Mouse (Mus musculus) natural killer cell, adult 2 months (primary cell): Measurements from ENCODE around the gene Stn1.

Source experiments
- DNase-seq, 2 experiments: peaks; one replicate each; pipeline ENCODE4 v3.0.0; 2022; ENCODE audit warnings: low spot score in 2 of 2

The Stn1 gene

DNA sequence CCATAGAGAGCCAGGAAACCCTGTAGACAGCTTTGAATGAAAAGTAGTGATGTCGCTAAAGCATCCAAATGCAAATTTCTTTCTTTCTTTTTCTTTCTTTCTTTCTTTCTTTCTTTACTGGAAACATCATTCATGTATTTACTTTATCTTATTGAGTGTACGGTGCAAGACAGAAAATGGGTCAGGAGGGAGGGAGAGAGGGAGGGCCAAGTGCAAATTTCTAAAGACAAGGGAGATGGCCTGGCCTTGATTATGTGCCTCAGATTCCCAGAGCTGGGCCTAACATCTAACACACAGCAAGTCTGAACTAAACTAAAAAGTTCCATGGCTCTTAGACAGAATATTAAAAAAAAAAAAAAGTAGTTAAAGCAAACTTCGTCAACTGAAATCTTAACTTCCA is 63.9 kb downstream of the Stn1 start:
- no peak for DNase-seq

GRCm38 (mm10) chr19:47472881-47473400 is 64.4 kb downstream of the Stn1 start:
- DNase-seq: no peak

GRCm38 (mm10) chr19:47471808-47472207 is 65.5 kb downstream of the Stn1 start:
- DNase-seq: no peak

- DNase-seq: no peak
Measured at GRCm38 (mm10) chr19:47468750-47469149, 68.6 kb downstream of the Stn1 start.

DNA sequence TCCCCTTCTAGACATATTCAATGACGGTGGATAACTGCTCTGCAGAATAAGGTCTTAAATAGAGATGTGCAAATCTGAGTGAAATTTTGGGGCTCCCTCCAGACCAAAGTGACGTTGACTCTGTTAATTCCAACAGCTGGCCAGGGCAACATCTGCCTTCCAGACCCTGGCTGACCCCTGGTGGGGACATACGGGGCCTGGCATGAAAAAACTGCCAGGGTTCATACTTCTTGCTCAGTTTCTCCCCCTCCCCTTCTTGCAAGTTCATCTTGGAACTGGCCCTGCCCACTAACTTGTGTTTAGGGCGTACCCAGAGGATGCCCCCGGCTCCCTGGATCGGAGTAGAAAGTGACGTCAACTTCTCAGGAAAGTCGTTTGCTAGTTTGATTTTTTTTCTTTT is 70.5 kb downstream of the Stn1 start:
- DNase-seq: no peak

DNA sequence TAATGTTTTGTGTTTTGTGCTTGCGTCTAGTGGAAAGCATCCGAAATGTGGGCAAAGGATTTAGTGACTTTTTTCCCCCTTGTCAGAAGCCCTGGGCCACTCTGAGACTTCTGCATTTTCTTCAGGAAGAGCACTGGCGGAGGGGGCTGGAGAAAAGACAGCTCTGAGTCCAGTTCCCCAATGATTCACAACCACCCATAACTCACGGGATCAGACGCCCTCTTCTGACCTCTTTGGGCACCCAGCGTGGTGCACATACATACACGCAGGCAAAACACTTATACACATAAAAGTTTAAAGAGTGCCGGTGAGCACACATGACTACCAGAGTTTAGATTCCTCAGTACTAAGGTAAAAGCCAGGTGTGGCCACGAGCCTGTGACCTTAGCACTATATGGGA is 71.8 kb downstream of the Stn1 start:
- DNase-seq: no peak

DNA sequence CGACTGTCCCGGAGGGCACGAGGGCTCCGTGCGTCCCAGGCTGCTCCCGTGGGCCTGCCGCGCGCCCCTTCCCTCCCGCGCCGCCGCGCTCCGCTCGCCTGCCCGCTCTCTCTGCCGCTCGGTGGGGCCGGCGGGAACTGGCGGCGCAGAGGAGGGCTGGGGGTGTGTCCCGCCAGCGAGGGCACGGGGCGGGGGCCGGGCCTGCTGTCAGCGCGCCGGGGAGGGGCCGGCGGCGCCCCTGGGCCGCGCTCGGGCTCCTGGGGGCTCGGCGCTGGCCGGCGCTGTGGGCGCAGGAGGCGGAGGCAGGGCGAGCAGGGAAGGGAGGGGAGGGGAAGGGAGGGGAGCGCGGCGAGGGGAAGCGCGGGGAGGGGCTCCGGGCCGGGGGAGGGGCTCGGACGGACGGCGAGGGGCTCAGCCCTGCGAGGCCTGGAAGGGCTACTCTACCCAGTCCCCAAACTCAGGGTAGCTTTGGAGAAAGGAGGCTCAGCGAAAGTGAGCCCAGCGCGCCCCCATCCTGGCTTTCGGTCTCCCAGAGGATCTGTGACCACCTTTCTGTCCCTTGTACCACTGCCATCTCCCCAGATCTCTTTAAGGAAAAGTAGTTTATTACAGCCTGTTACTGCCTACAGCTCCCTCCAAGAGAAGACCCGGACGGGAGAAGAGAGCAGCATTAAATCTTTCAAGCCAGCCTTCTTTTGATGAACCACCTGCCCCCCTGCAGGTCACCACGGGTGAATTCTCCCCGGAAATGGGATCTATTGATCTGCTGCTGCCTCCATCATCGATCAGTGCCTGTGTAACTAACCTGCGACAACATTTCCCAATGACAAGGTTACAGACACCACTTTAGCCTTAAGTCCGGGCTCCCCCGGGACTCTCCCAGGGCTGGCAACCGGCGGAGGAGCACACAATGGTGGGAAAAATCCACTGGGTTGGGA is 72.7 kb downstream of the Stn1 start, which contains the start of gene Sh3pxd2a:
Gene Sh3pxd2a (minus strand): TSS at position 98 of the 938 bp plus-strand sequence.
- no peak for DNase-seq

- DNase-seq: peak in 1 of 2 experiments; percentile 81
Measured at GRCm38 (mm10) chr19:47463636-47464303, 73.5 kb downstream of the Stn1 start.

- no peak for DNase-seq
Measured at GRCm38 (mm10) chr19:47463206-47463605, 74.1 kb downstream of the Stn1 start.

GRCm38 (mm10) chr19:47462725-47463124 is 74.6 kb downstream of the Stn1 start:
- no peak for DNase-seq

DNA sequence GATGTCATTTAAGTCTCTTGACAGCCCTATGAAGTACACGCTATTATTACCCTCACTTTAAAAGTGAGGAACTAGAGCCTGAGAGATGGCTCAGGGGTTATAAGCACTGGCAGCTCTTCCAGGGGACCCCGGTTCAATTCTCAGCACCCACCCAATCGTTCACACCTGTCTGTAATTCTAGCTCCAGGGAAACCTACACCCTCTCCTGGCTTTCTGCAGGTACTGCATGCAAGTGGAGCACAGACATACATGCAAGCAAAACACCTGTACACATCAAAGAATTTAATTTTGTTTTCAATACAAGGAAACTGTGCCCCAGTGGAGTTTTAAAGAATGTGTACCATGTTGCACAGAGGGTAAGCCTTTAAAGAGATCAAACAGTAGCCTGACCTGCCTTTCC is 75.5 kb downstream of the Stn1 start:
- DNase-seq: no peak

DNA sequence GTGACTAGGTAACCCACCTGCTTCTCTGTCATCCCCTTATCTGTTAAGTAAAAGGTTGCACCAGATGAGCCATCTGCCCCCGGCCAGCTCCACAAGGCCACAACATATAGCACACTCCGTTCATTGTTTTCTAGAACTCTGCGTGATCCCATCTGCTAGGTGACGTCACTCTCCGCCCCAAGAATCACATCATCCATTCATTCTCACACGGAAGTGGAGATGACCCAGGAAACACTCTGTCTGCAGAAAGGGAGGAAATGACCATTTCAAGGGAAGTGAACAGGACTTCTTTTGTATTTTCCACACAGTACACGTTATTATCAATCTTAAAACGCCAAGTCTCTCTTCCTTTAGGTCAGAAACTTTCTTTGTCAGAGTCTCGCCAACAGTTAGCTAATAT is 75.9 kb downstream of the Stn1 start:
- no peak for DNase-seq

DNA sequence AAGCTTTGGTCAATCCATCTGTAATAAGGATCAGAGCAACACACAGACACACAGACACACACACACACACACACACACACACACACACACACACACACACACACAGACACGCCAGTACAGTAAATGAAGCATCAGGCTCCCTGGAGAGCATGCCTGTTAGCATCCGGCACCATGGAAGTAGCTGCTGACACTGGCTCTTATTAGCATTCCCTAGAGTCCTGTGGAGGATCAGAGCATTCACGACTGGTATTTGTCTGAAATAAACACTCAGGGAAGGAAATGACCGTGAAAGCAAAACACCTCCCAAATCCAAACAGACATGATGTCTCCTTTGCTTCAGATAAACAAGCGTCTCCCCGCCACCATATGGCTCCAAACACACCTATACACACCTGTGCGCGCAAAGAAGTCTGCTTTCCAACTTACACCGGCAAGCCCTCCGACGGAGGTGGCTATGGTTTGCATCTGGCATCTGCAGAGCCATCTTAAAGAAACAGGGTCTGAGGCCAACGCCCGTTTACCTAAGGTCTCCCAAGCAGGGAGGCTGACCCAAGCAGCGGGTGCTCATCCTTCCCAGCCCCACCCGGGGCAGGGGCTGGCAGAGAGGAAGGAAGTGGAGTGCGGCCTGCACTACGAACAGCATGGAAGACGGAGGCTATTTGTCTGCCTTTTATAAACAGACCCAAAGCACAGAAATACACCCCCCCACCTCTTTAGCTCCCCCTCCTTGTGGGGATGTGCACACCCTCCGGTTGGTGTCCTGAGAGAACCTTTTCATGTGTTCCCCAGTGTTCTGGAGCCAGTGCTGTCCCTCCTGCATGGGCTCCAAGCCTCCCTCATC is 77.0 kb downstream of the Stn1 start:
- DNase-seq: no peak

DNA sequence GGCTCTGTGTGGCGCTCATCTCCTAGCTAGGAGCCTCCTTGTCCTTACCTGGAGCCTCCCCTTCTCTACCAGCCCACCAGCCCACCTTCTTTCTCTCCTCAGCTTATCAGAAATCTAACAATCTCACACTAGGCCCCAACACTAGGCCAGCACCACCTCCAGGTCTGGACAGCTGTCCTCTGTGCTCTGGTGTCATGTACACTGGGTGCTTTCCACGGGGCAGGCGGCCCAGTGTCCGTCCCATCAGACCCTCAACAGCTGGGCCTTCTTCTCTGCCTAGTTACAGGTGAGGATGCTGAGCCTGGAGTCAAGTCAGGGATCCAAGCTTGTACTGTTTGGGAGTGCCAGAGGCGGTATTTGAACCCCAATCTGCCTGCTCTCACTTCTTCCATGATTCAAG is 78.1 kb downstream of the Stn1 start:
- no peak for DNase-seq

DNA sequence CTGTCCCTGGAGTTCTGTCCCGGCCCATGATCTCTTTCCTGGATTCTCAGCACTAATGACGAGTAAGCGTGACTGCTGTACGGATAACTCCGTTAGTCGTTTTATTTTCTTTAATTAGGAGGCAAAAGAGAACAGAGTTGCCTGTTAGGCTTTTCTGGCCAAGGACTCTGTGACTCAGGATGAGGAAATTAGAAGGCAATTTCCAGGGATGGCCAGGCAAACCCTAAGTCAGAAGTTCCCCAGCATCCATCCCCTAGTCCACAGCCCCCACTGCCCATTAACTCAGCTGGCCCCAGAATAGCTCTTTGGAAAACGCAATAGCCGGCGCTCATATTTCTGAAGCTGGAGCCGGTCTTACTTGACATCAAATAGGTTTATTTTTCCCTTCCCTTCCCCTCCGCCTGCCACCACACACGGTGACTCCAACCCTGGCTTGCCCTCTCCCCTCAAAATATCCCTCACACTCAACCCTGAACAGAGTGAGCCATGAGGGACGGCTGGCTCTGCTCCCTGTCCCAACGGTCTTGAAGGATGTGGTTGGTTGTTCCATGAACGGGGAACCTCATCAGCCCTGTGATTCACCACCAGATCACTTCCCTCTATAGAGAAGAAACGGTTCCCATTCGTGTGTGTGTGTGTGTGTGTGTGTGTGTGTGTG is 78.7 kb downstream of the Stn1 start:
- DNase-seq: no peak

DNA sequence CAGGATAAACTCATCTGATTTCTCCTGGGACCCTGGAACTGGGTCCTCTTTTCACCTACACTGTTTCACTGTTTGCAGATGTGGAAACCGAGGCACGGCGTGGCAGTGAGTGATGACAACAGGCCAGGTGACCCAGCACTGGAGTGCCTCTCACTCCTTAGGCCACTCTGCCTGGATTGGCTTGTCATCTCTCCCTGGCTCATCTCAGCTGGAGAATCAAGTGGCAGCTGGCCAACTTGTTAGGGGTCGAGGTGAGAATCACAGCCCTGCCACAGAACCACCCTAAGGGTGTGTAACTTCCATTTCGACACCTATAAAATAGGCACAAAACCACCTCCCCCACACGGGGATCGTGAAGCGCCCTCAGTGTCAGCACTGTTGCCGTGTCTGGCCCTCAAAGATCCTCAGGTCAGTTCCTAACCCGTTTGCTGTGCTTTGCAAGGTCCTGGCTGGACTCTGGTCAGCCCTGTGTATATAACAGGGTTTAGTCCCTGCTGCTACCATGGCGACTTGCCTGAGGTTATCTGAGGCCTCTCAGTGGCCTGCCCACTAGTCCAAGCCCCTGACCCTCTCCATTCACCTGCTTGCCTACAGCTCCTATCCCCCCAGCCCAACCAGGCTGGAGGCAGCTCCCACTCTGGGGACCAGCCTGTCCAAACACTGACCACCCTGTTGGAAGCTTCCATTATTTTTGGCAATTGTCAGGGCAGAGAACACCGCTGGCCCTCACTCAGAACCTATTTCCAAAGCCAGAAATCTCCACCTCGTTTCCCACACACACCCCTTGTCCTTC is 79.4 kb downstream of the Stn1 start:
- no peak for DNase-seq

DNA sequence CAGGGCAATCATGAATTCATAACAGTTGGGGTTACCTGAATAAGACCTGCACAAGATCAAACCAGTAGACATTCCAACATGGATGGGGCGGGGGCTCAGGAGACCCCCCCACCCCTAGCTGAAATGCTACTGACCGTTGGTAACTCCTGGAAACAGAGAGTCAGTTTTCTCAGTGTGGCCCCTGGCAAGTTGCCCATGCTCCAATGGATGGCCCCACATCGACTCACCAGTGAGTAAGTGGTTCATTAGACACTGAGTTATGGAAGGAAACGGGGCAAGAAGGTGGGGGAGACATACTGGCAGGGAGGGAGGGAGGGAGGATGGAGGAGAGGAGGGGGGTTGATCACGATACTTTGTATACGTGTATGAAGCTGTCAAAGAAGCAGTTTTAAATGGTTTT is 81.3 kb downstream of the Stn1 start:
- DNase-seq: no peak

GRCm38 (mm10) chr19:47455001-47455755 is 82.1 kb downstream of the Stn1 start:
- DNase-seq: no peak

DNA sequence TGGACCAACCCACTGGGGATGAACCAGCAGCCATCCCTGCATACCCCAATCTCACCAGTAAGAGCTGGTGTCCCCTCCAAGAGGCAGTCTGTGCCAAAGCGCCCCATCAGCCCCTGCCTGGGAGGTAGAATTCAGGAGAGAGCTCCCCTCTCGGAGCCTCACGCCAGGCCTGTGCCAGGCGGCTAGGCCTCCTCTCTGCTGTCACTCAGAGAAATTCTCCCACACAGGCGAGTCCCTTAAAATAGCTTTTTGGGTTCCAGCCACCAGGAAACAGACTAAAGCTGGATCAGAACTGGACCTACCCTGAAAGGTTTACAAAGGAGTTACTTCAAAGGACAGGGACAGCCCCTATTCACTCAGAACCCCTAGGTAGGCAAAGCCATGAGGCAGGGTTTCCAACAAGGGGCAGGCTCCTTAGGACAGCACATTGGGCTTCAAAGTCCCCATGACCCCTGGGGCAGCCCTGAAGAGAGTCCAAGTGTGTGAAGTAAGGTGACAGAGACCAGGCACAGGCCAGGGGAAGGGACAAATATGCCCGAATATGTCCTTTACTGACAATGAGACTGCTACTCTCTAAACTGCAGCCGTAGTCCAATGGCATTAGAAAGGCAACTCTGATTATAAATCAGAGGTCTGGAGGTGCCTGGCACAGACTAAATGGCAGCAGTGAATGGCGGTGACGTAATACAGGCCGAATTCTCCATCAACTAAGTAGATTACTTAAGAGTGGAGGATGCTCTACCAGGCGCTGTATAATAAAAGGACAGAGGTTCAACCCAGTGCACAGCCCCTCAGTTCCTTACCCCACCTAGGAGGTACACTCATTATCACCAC is 82.9 kb downstream of the Stn1 start:
- DNase-seq: no peak
